Mouse (Mus musculus) naive thymus-derived CD4-positive, alpha-beta T cell, adult 2 months (primary cell): Measurements from ENCODE around the gene Phf13.

Experiments
- DNase-seq: peaks from one replicate; pipeline ENCODE4 v3.0.0-alpha.2; 2011; ENCODE audit warnings: low read depth

Phf13 gene

DNA sequence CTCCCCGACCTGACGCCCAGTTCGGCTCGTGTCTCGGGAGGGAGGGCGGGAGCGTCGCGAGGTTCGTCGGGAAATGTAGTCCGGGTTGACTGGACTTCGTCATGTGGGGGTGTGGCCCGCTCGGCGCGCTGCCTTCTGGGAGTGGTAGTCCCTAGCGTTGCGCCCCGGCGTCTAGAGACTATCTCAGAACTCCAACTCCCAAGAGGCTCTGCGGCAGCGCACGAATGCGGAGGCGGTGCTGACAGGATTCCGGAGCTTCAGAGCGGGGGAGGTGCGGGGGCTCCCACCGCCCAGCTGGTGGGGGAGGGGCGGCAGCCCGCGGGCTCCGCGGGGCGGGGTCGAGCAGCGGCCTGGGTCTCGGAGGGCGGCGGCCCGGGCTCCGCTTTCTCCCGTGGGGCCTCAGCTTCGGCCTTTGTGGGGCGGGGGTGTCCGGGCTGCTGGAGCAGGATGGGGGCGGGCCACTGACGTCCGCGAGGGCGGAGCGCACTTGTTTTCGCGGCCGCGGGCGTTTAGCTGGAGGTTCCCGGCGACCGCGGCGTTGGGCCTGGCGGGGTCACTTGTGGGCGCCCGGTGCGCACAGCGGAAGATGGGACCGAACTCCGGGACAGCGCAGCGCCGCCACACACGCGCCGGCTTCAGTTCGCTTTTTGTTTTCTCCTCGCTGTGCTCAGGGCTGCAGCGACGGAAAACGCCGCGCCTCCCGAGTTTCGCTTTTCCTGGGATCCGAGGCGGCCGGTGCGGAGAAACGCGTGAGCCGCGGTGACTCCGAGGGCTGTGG is at the start of gene Phf13:
TSS of gene Phf13 (minus strand) at position 86 of the 778 bp plus-strand sequence.
- peak; percentile 98 for DNase-seq

DNA sequence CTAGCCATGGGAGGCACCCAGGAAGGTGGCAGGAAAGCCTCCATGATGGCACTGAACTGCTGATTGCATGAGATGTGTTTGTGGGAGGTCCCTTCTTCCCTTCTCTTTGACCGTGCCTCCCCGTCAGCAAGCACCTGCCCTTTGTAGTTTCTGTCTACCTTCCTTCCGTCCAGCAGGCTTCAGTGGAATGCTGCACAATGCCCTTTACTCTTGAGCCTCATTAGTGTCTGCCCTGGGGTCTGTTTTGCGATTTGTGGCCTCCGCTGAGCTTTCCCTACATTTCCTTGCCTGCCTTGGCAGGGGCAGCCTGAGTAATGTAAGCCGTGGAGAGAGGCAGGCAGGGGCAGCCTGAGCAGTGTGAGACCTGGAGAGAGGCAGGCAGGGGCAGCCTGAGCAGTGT is 48.6 kb upstream of the Phf13 start:
- no peak for DNase-seq

DNA sequence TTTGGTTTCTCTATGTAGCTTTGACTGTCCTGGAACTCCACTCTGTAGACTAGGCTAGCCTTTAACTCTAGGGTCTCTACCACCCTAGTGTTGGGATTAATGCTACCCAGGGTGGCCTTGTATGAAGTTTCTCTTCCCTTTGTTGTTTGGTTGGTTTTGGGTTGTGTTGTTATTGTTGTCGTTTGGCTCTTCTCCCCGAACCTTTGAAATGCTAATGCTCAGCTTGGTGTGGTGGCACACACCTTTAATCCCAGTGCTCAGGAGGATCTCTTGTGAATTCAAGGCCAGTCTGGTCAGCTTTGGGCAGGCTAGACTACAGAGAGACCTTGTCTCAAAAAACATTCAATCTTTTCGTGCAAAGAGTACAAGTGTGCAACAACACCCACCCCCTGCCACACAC is 47.1 kb upstream of the Phf13 start:
- DNase-seq = no peak

DNA sequence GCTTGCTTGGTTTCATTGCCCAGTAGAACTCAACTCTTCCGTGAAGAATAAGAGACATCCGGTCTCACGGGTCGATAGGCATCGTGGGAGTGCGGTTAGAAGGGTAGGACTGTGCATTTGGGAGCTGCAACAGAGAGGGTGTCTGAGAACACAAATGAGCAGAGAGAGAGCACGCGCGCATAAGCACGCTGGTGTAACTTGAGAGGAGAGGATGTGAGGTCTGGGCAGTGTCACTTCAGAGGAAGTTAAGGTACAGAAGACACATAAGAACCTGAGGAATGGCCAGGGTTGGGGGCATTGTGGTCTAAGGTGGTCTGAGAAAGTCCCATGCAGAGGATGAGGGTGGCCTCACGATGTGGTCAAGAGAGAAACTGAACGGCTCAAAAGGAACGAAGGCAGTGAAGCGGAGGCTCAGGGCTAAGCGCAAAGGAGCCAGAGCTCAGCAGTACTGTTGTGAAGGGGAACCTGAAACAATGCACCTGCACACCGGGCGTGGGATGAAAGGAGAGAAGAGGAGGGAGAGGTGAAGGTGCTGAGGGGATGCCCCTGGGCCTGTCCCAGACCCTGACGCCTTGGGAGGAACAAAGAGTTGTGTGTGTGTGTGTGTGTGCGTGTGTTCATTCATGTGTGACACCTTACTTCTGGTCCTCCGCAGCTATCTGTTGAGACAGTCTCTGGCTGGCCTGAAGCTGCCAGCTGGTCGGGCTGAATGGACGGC is 46.0 kb upstream of the Phf13 start:
- DNase-seq = no peak

DNA sequence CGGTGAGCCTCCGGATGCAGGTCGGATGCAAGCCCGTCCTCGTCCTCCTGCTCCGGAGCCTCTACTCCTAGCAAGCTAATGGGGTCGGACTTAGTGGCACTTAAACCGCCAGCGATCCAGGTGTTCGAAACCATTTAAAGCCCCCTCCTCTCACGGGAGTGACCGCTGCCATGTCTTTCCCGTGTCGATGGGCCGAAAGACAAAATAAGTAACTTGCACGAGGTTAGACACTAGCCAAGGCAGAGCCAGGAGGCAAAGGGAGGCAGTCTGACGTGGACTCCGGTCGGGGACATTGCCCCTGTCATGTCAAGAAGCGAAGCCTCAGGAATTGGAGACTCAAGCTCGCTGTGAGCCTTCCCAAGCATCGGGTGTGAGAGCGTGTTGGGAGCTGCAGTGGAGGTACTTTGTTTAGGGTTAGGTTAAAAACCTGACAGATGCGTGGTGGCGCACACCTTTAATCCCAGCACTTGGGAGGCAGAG is 43.8 kb upstream of the Phf13 start:
- DNase-seq = no peak

DNA sequence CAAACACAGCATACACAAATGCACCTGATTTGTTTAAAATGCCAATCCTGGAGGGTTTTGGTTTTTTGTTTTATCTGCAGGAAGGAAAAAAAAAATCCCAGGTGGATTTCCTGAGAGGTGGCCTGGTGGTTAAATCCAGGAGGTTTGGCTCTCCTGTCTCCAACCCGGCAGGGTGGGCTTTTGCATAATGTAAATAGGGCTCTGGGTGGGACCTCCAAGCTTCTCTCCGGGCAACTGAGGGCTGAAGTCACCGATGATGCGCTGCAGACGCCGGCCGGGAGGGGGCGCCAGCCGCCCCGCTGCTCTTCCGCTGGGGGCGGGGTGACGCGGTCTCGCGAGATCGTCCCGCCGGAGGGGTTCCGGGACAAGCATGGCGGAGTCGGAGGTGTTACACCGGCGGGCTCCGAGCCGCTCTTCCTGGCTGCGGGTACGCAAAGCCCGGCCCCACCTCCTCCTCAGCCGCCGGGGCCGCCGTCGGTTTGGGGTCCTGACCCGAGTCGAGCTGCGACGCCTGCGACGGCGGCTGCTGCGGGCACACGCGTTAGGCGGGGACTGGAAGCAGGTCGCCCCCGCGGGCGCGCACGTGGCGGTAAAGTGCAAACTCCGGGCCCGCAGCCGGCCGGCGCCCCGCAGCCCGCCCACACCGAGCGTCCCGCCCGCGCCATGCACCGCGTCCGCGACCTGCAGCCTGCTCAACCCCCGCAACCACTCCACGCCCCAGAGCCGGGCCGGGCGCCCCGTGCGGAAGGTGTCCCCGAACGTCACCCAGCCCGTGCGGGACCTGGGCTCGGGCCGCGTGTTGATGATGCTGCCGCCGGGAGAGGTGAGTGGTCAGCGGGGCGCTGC is 43.1 kb upstream of the Phf13 start, which contains the start of gene Nol9:
TSS of gene Nol9 (plus strand) at position 337 of the 846 bp plus-strand sequence.
- peak; percentile 96 for DNase-seq

DNA sequence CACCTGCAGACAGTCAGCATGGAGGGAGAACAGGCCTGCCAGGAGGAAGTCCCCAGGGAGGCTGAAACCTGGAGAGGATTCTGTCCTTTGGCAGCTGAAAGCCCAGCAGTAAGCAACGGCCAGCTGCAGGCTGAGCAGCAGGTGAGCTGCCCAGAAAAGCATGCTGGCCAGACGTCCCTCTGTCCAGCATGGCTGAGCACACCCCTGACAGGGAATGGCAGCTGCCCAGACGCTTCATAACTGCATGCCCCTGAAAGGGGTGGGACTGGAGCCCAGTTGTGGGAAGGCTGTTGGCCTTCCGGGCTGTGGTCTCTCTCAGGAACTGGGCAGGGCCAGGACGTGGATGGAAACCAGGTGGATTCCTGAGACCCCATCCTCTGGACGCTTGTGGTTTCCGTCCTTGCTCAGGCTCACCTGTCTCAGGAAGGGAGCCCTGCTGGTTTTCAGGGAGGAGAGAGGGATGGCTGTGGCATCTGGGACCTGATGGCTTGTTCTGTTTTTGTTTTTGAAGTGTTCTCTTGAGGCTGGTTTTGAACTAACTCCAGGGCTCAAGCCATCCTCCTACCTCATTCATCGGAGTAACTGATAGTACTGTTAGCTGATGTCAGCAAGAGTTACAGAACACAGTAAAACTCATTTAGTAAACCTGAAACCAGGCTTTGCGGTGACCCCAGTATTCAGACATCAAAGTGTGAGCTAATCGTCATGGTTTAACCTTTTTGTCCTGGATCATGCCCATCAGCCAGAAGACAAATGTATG is 42.3 kb upstream of the Phf13 start, which contains the start of gene Tas1r1:
TSS of gene Tas1r1 (minus strand) at position 344 of the 760 bp plus-strand sequence.
- DNase-seq = no peak

DNA sequence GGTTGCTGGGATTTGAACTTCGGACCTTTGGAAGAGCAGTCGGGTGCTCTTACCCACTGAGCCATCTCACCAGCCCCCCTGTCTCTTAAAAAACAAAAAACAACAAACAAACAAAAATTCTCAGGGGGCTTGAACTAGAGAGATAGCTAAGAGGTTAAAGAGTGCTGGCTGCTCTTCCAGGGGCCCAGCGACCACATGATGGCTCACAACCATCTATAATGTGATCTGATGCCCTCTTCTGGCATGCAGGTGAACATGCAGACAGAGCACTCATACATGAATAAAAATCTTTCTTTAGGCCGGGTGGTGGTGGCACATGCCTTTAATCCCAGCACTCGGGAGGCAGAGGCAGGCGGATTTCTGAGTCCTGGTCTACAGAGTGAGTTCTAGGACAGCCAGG is 40.4 kb upstream of the Phf13 start:
- peak; percentile 33 for DNase-seq

DNA sequence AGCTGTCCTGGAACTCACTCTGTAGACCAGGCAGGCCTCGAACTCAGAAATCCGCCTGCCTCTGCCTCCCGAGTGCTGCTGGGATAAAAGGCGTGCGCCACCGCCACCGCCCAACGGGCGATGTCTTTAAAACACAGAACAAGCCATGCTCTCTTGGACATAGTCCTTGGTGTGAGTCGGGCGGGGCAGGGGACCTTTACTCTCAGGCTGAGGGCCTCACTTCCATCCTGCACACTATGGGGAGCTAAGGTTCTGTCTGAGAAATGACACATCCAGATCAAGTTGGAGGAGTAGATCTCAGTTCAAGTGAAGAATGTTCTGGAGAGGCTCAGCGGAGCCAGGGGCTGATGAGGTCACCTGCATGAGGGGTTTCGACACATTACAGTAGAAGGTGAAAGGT is 36.9 kb upstream of the Phf13 start:
- DNase-seq = no peak

DNA sequence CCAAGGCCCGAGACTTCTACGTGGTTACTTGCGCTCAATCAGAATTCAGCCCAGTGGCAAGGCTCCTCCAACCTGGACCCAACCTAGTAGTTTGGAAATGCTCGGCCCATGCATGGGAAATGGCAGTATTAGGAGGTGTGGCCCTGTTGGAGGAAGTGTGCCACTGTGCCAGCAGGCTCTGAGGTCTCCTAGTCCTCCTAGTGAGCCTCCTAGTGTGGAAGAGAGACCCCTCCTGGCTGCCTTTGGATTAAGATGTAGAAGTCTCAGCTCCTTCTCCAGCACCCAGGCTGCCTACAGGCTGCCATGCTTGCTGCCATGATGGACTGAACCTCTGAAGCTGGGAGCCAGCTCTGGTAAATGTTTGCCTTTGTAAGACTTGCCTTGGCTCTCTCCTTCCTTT is 33.9 kb upstream of the Phf13 start:
- no peak for DNase-seq

DNA sequence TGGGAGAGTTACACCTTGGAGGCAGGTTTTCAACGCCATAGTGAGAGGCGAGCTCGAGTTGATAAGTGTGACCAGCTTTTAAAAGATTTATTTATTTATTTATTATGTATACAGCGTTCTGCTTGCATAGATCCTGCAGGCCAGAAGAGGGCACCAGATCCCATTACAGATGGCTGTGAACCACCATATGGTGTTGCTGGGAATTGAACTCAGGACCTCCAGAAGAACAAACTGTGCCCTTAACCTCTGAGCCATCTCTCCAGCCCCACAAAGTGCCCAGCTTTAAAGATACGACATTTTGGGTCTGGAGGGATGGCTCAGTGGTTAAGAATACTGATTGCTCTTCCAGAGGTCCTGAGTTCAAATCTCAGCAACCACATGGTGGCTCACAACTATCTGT is 33.0 kb upstream of the Phf13 start:
- DNase-seq = peak; percentile 52

DNA sequence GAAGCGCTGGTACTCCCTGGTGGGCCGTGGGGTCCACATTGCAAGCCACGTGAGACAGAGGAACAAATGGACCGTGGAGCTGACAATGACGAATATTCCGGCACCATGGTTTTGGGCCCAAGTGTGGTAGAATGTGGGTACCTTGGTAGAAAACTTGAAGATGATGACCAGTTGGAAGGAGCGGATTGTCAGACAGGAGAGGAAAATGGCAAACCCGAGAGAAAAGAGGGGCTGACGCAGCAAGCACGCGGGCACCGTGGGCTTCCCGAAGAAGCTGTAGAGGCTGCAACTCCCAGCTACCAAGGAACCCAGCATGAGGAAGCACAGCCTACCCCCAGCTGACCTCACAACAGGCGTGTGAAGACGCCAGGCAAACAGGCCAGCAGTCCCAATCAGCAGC is 32.4 kb upstream of the Phf13 start:
- no peak for DNase-seq

DNA sequence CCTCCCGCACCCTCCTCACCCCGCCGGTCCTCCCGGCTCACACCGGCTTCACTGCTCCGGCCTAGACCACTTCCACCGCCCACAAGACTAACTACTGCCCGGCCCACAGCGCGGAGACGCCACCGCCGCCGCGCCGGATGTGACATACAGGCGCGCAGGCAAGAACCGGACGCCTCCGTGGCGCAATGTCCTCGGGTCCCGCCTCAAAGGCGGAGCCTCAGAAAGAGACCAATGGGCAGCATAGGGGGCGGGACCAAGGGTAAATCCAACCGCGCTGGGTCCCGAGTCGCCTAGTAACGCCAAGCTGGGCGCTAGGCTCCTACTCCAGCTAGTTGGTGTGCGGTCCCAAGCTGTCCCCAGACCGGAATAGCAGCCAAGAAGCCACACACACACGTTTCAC is 31.5 kb upstream of the Phf13 start, which contains the start of gene Zbtb48:
TSS of gene Zbtb48 (minus strand) at position 148 of the 400 bp plus-strand sequence.
- peak; percentile 96 for DNase-seq

DNA sequence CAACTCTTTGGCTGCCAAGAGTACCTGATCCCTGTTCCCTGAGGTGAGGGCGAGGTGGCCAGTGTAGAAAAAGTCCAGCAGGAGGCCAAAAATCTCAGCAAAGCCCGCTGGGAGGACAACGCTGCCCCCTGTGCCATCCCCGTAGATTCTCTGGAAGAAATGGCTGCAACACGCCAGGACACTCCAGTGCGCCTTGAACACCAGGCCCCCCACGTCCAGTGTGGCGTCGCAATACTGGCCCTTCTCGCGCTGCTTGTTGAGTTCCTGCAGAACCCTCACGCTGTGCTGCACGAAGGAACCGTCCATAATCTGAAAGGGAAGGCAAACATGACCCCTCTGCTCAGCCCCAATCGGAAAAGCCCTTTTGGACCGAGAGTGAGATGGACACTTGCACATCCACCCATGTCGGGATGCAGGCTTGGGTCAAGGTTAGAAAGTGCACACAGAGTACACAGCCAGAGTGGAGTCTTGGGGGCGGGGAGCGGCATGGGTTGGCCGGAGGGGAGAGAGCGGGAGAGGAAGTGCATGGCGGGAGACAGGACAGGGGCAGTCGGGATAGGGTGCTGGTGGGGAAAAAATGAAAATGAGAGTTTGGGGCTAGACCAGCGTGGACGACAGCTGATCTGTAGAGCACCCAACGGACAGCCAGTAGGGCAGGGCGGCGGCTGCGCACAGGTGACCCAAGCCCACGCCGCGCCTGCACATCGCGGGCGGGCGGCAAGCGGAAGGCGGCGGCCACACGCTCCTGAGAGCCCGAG is 30.9 kb upstream of the Phf13 start:
- DNase-seq = no peak

DNA sequence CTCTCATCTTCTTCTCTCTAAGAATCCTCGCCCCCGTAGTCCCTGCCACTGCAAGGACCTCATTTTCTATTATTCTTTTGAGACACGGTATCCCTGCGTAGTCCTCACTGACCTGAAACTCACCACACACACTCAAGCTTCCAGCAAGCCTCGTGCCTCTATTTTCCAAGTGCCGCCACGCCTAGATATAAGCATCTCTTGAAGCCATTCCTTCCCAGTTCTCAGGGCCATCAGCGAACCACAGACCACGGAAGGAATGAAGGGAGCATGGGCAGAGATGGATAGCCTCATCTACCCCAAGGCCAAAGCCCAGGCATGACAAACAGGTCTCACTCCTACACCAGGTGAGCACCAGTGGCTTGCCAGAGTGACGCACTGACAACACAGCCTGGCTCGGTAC is 28.5 kb upstream of the Phf13 start:
- no peak for DNase-seq

DNA sequence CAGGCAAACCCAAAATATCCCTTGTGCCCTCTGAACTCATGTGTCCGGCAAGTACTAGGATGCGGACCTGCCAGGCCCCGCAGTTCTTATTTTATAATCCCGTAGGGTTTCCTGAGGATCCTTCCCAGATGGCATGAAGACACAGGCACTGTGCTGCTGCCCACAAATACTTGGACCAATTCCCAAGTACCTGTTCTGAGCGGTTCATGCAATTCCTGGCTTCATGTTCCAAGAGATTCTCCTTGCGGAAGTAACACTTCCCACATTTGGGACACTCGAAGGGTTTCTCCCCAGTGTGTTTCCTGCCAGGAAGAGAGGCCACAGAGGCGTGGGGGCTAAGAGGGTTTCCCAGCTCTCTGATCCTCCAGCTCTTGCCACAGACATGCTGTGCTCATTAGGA is 26.4 kb upstream of the Phf13 start:
- no peak for DNase-seq

DNA sequence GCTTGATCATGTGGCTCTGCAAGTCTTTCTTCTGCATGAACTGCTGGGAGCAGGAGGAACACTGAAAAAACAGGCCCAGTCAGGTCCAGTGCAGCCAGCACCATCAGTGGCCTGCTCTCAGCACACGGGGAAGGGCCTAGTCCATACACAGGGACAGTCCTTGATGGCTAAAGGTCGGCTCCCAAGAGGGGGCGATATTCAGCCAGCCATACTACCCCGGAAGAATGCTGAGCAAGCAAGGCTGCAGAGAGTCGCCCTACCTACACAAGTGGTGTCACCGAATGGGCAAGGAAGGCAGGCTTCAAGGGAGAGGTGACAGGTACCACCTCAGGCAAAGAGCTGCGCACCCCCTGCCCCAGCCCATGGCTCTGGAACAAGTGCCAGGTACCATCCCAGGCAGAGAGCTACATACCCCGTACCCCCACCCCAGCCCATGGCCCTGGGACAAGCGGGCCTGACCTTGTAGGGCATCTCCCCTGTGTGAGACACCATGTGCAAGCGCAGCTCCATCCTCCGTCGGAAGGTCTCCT is 25.6 kb upstream of the Phf13 start:
- DNase-seq = no peak

DNA sequence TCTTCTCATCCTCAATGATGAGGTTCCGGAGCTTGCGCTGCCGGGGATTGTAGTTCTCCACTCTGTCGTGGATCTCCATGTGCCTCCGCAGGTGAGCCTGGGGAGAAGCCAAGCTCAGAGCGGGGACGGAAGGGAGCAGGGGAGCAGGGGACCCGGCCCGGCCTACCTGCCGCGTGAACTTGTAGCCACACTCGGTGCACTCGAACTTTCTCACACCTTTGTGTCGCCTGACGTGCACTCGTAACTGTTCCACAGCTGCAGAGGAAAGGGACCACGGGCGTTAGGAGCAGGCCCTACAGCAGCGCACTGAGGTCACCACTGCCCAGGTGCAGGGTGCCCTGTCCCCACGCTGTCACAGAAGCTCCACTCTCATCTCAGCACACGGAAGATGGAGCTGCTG is 24.0 kb upstream of the Phf13 start:
- no peak for DNase-seq

DNA sequence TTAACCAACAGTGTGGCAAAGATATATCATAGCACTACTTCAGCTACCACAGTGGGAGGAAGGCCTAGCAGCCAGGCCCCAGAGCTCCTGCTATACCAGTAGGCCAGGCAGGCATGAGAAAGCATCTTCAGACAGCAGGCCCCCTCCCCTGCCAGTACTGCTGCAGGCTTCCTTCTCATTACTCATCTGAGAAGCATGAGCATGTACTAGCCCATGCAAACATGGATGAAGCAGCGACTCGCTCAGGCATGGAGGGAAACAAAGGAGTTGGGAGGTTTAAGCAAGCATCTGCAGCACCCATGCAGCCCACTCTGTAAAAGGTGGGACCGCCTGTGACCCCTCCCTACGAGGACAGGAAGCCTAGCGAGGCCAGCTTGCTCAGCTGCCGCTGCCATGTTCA is 23.0 kb upstream of the Phf13 start:
- no peak for DNase-seq

DNA sequence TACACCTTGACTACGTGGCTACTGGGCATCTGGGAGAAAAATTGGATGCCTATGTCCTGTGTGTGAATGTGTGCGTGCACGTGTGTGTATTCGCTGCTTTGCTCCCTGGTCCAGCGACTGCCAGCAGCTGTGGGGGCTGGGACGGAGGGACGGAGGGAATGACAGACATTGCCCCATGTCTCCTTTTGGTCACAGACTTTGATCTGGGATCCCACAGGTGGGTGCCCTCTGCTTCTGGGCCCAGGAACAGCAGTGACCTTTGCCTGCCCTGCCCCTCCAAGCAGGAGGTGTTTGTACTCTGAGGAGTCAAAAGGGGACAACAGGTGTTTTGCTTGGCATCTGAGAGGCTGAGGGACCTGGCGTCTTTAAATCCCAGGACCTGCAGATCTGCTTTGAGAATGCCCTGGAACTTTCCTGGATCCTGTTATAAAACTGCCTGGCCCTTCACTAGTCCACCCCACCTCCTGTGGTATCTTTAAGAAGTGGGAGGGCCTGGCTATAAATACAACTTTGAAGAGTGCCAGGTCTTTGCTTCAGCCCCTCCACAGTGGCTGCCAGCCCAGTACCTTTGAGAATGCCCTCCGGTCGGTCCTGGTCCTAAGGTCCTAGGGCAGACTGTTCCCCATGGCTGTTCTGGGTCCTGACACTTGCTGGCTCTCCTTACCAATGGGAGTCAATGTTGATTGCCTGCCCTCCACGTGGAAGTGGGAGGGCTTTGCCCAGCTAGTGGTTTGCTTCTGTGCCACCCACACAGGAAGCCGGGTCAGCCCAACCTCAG is 17.2 kb upstream of the Phf13 start:
- DNase-seq = no peak
